11 mouse cellular contexts compared by ENCODE assay signal in genomic region chr17:47184148-47184547, GRCm38 (mm10).
DNase-seq lines count a peak whose midpoint lies in the region; ATAC-seq and TF ChIP-seq lines count a peak whose summit lies in the region.
"Had no signal": no experiment of that assay in that cellular context is flagged by ENCODE, and none has a peak within 500 bp of the region (broad histone marks: within the 10 kb centered on the region; RNA-seq: fewer than 3 reads in every experiment).

No protein-coding gene starts in this region.

- no peaks in the 10 kb centered on the region; the same call in 1 of the 2 replicates for H3K79me2 ChIP-seq in MEL (ENCODE audit: control insufficient read depth, insufficient read depth, low read length, poor library complexity)

- no peak for TF ChIP-seq POLR2A in MEL (IDR thresholded peaks at IDR 0.05; ENCODE audit: control insufficient read depth in 1 of 2, insufficient read depth in 1 of 2, low read depth in 1 of 2, low read length in 2 of 2, poor library complexity in 1 of 2)

- peak overlapping the region; percentile 76 for H3K27ac ChIP-seq in MEL (ENCODE audit: control insufficient read depth, low read depth, low read length)
- H3K27ac ChIP-seq in heart, postnatal 0 days (ENCODE audit: low read depth), result peak overlapping the region; percentile 66
- no peak overlapping the region for H3K27ac ChIP-seq in hindbrain, embryonic 10.5 days
- H3K27ac ChIP-seq: embryonic facial prominence, embryonic 15.5 days had no signal

- TF ChIP-seq EP300 in MEL (IDR thresholded peaks at IDR 0.05; ENCODE audit: low read depth in 1 of 2, low read length in 2 of 2), result peak; percentile 68 to 76
- TF ChIP-seq EP300 in heart, postnatal 0 days (IDR thresholded peaks at IDR 0.05; ENCODE audit: low read depth), result no peak

- peaks cover 0 to 16% of the 10 kb centered on the region in 2 experiments; a peak in 2 of 4 replicates for H3K36me3 ChIP-seq in MEL (ENCODE audit: control insufficient read depth in 1 of 2, insufficient read depth in 2 of 2, low read length in 2 of 2)
- no peaks in the 10 kb centered on the region for H3K36me3 ChIP-seq in heart, postnatal 0 days (replicated peaks; ENCODE audit: control insufficient read depth, insufficient read depth, low read length)
- H3K36me3 ChIP-seq in hindbrain, embryonic 10.5 days, result 0 out of 2 replicates have a peak, but pooled peaks cover 3% of the 10 kb centered on the region
- H3K36me3 ChIP-seq: embryonic facial prominence, embryonic 15.5 days had no signal

- peak; percentile 45 to 61 for DNase-seq in adrenal gland, postnatal 36 days
- DNase-seq in adrenal gland, postnatal 10 days, result no peak
- peak; percentile 88 for DNase-seq in MEL (ENCODE audit: low read depth, low spot score)
- DNase-seq in heart, postnatal 0 days (ENCODE audit: low spot score), result peak; percentile 81
- peak; percentile 63 for DNase-seq in lung, postnatal 25 days (ENCODE audit: low spot score)
- DNase-seq in right cerebral cortex, adult 18-20 months, result no peak
- DNase-seq in hindbrain, embryonic 10.5 days (ENCODE audit: low spot score), result no peak
- DNase-seq in urinary bladder, postnatal 10 days (ENCODE audit: low spot score), result no peak
- DNase-seq: B cell, adult 2 months; cerebellum, adult 11 months had no signal

- no peak for TF ChIP-seq RAD21 in MEL (IDR thresholded peaks at IDR 0.05; ENCODE audit: low read depth, low read length)

- H3K9me3 ChIP-seq in MEL (replicated peaks; ENCODE audit: insufficient read depth, low read length), result no peaks in the 10 kb centered on the region
- H3K9me3 ChIP-seq in heart, postnatal 0 days (replicated peaks; ENCODE audit: control insufficient read depth, low read length), result no peaks in the 10 kb centered on the region
- no peaks in the 10 kb centered on the region for H3K9me3 ChIP-seq in hindbrain, embryonic 10.5 days
- H3K9me3 ChIP-seq: embryonic facial prominence, embryonic 15.5 days had no signal

- WGBS in heart, postnatal 0 days, result 30% methylated on average over 6 of the region's 6 CpGs
- 80% methylated on average over 6 of the region's 6 CpGs for WGBS in hindbrain, embryonic 10.5 days

- H3K4me1 ChIP-seq in MEL (ENCODE audit: control insufficient read depth in 1 of 2, insufficient read depth in 2 of 2, low read length in 2 of 2), result peaks cover 8 to 12% of the 10 kb centered on the region in 2 experiments
- peaks cover 19% of the 10 kb centered on the region for H3K4me1 ChIP-seq in heart, postnatal 0 days (ENCODE audit: control insufficient read depth, insufficient read depth)
- H3K4me1 ChIP-seq in hindbrain, embryonic 10.5 days (replicated peaks), result peaks cover 16% of the 10 kb centered on the region

- H3K4me3 ChIP-seq in MEL (ENCODE audit: control insufficient read depth in 1 of 2, insufficient read depth in 1 of 2, low read depth in 2 of 2, low read length in 2 of 2), result peak overlapping the region; percentile 22 to 39
- H3K4me3 ChIP-seq in heart, postnatal 0 days (ENCODE audit: low read depth, low read length), result no peak overlapping the region
- H3K4me3 ChIP-seq in hindbrain, embryonic 10.5 days, result no peak overlapping the region
- H3K4me3 ChIP-seq: embryonic facial prominence, embryonic 15.5 days had no signal

- peak overlapping the region; percentile 68 for H3K9ac ChIP-seq in MEL (ENCODE audit: control insufficient read depth, low read depth, low read length, poor library complexity, severe bottlenecking)
- H3K9ac ChIP-seq in heart, postnatal 0 days (replicated peaks; ENCODE audit: low read depth, low read length), result no peak overlapping the region
- H3K9ac ChIP-seq: embryonic facial prominence, embryonic 15.5 days had no signal

- TF ChIP-seq CTCF in MEL (IDR thresholded peaks at IDR 0.05 in 2 of 3, conservative IDR thresholded peaks at IDR 0.05 in 1 of 3; ENCODE audit: control insufficient read depth in 1 of 3, insufficient read depth in 1 of 3, low read depth in 2 of 3, low read length in 3 of 3, poor library complexity in 1 of 3, severe bottlenecking in 1 of 3), result no peak
- TF ChIP-seq CTCF in heart, postnatal 0 days (IDR thresholded peaks at IDR 0.05; ENCODE audit: low read depth), result no peak

- H3K27me3 ChIP-seq in MEL (ENCODE audit: control insufficient read depth in 1 of 2, insufficient read depth in 2 of 2, low read length in 2 of 2), result no peaks in the 10 kb centered on the region
- no peaks in the 10 kb centered on the region for H3K27me3 ChIP-seq in heart, postnatal 0 days (ENCODE audit: control insufficient read depth, insufficient read depth, low read length)
- H3K27me3 ChIP-seq in hindbrain, embryonic 10.5 days (ENCODE audit: insufficient read depth, poor library complexity, severe bottlenecking), result no peaks in the 10 kb centered on the region
- H3K27me3 ChIP-seq: embryonic facial prominence, embryonic 15.5 days had no signal

- H3K4me2 ChIP-seq in heart, postnatal 0 days (ENCODE audit: low read depth, low read length), result no peak overlapping the region
- H3K4me2 ChIP-seq: embryonic facial prominence, embryonic 15.5 days had no signal

- 0 out of 2 replicates have a peak, but pooled peaks have one; percentile 31 for ATAC-seq in heart, postnatal 0 days (ENCODE audit: insufficient read depth, low read depth)

TF ChIP-seq in MEL, 35 proteins besides CTCF, POLR2A, EP300 and RAD21:
- TF ChIP-seq ZMIZ1 (IDR thresholded peaks at IDR 0.05; ENCODE audit: low read depth, low read length) (no peak), ZNF384 (IDR thresholded peaks at IDR 0.05; ENCODE audit: low read depth, low read length) (peak; percentile 96), MAZ (IDR thresholded peaks at IDR 0.05; ENCODE audit: low read depth, low read length) (0 out of 2 replicates have a peak, but pooled peaks have one; percentile 36), RCOR1 (IDR thresholded peaks at IDR 0.05; ENCODE audit: low read depth, low read length) (0 out of 2 replicates have a peak, but pooled peaks have one; percentile 52), TCF12 (IDR thresholded peaks at IDR 0.05; ENCODE audit: low read depth, low read length) (0 out of 2 replicates have a peak, but pooled peaks have one; percentile 33), MEF2A (IDR thresholded peaks at IDR 0.05; ENCODE audit: extremely low read depth, insufficient replicate concordance, low read depth, low read length, poor library complexity, severe bottlenecking) (no peak), NRF1 (IDR thresholded peaks at IDR 0.05; ENCODE audit: insufficient read depth, low read depth, low read length, poor library complexity, severe bottlenecking) (peak; percentile 57), MYB (IDR thresholded peaks at IDR 0.05; ENCODE audit: low read depth, low read length) (no peak), USF2 (IDR thresholded peaks at IDR 0.05; ENCODE audit: borderline replicate concordance in 1 of 2, insufficient read depth in 1 of 2, low read depth in 1 of 2, low read length in 2 of 2) (no peak), GATA1 (IDR thresholded peaks at IDR 0.05; ENCODE audit: low read depth, low read length) (peak; percentile 77), TBP (IDR thresholded peaks at IDR 0.05; ENCODE audit: low read depth, low read length) (0 out of 2 replicates have a peak, but pooled peaks have one; percentile 22), MAX (IDR thresholded peaks at IDR 0.05; ENCODE audit: low read length) (no peak; the same call in 1 of the 2 replicates), ELF1 (IDR thresholded peaks at IDR 0.05; ENCODE audit: low read depth, low read length) (peak; percentile 41; the same call in 1 of the 2 replicates), SIN3A (IDR thresholded peaks at IDR 0.05; ENCODE audit: low read length) (peak; percentile 93), MYC (IDR thresholded peaks at IDR 0.05; ENCODE audit: low read depth, low read length) (peak; percentile 55), UBTF (IDR thresholded peaks at IDR 0.05; ENCODE audit: borderline replicate concordance, insufficient read depth, low read depth, low read length) (no peak), TAL1 (IDR thresholded peaks at IDR 0.05; ENCODE audit: low read length) (peak; percentile 50), SMC3 (IDR thresholded peaks at IDR 0.05; ENCODE audit: low read depth, low read length) (no peak), POLR2AphosphoS5 (IDR thresholded peaks at IDR 0.05; ENCODE audit: borderline replicate concordance, low read depth, low read length) (no peak), GABPA (IDR thresholded peaks at IDR 0.05; ENCODE audit: low read depth, low read length) (no peak), ETS1 (IDR thresholded peaks at IDR 0.05; ENCODE audit: low read depth, low read length) (peak; percentile 95), HCFC1 (IDR thresholded peaks at IDR 0.05; ENCODE audit: low read depth, low read length) (peak; percentile 52; the same call in 1 of the 2 replicates)
TF ChIP-seq in MEL: peak in this region for 13.

Comparison
In these comparisons a context has a peak if more than half of its experiments do, and no peak if none do; other contexts are left out.
1. DNase-seq: peak in adrenal gland, postnatal 36 days (2 of 2), MEL (single experiment), heart, postnatal 0 days (single experiment) and lung, postnatal 25 days (single experiment); none in adrenal gland, postnatal 10 days (single experiment), right cerebral cortex, adult 18-20 months (single experiment), hindbrain, embryonic 10.5 days (single experiment) and urinary bladder, postnatal 10 days (single experiment).
2. H3K4me3 ChIP-seq: peak in MEL (2 of 2); none in heart, postnatal 0 days (single experiment) and hindbrain, embryonic 10.5 days (single experiment).